Mouse (Mus musculus): ENCODE data around the gene Fry. TPM values are rescaled to one million over a fixed set of nuclear protein-coding genes. Genes with fewer than 3 reads are reported as not detected.

The Fry gene
- polyA plus RNA-seq (2014; fragmentation: Illumina TruSeq; extraction: RNeasy Lipid Tissue Mini Kit (QIAGEN cat#74804); ENCODE audit: insufficient read depth, low read depth, low replicate concordance) = 16.9 TPM

GRCm38 (mm10) chr5:150118455-150119241, at the start of gene Fry:
Gene Fry (plus strand): TSS chr5:150118645.

GRCm38 (mm10) chr5:150518064-150518463, 399.6 kb downstream of the Fry start, which contains the start of gene Zar1l:
Gene Zar1l (minus strand): TSS chr5:150518164.

GRCm38 (mm10) chr5:150521937-150522866, 403.8 kb downstream of the Fry start, which contains the start of gene Brca2:
Gene Brca2 (plus strand): TSS chr5:150522630.

Other genes starting within 250 kb of the Fry start
- gene Rxfp2, start 100.0 kb upstream of the Fry start, polyA plus RNA-seq (2014; fragmentation: Illumina TruSeq; extraction: RNeasy Lipid Tissue Mini Kit (QIAGEN cat#74804); ENCODE audit: insufficient read depth, low read depth, low replicate concordance) = 0.30 TPM